Mouse (Mus musculus) ES-CJ7 (cell line): ENCODE results near the gene Jph3.

Experiments used
- DNase-seq: peaks from one replicate; pipeline ENCODE4 v3.0.0; 2011; ENCODE audit warnings: low read depth, low spot score

Jph3 gene

DNA sequence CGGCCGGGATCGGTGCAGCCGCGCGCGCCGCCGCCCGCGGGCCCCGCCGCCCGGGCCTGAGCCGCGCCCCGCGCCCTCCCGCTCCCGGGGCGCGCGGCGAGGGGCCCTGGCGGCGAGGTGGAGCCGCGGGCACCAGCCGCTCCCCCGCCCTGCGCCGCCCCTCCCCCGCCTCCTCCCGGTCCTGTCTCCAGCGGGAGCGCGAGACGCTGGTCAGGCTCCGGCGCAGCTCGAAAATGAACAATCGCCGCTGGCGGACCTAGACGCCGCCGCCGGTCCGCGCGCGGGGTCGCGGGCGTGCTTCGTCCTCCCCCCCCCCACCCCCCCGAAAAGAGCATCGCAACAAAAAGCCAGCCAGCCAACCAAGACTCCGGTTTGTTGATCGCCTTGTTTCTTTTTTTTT is 747 bp downstream of the Jph3 start:
- DNase-seq = no peak

DNA sequence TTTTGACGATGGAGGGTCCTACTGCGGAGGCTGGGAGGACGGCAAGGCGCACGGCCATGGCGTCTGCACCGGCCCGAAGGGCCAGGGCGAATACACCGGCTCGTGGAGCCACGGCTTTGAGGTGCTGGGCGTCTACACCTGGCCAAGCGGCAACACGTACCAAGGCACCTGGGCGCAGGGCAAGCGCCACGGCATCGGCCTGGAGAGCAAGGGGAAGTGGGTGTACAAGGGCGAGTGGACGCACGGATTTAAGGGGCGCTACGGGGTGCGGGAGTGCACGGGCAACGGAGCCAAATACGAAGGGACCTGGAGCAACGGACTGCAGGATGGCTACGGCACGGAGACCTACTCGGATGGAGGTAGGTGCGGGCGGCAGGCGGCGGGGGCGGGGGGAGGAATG is 1.2 kb downstream of the Jph3 start:
- no peak for DNase-seq

DNA sequence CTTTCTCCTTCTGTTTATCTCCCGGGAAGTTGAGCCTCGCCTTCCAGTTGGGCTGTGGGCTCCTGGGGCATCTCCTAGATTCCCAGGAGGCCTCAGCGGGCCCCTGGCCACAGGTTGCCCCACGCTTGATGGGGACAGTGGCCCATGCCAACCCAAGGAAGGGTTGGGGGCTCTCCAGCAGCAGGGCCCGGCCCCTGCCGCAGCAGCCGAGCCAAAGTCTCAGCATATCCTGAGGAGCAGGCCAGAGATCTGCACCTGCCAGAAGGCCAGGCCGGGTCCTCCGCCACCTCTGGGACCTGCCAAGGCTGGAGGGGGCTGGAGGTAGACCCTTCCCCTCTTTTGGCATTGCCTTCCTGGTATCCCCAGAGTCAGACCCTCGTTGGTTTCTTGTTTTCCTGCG is 1.6 kb downstream of the Jph3 start:
- no peak for DNase-seq

DNA sequence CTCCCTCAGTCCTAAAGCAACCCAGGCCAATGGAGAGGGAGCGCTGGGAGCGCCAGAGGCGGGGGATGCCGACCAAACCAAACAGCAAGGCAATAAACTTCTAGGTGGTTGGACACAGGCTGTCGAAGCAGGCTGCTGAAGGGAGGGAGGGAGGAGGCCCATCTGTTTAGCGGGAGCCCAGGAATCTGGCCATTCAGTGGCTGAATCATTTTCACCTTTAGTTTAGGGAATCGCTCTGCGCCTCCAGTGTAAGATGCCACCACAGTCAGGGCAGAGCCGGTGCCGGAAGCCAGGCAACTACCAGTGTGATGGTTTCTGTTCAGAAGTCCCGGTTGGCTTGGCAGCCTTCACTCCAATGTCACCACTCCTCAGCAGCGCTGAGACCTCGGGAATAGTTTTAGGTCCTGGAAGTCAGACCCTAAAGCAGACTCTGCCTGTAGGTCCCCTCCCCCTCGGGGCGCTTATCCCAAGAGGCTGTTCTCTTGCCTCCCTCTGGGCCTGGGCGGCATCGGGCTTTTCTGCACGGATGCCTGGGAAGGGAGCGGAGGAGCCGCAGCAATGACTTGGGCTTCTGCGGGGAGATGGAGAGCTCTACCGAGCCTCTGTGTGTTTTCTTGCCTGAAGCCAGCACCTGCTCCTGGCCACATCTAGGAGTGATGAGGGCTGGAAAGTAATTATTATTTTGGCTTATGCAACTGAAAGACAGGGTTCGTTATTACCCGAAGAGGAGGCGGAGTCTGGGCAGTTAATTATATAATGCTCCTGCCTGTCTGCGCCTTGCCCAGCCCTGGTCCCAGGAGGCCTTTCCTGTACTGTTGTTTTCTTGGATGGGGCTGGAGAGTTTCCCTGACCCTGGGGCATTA is 2.3 kb downstream of the Jph3 start:
- peak; percentile 38 for DNase-seq

DNA sequence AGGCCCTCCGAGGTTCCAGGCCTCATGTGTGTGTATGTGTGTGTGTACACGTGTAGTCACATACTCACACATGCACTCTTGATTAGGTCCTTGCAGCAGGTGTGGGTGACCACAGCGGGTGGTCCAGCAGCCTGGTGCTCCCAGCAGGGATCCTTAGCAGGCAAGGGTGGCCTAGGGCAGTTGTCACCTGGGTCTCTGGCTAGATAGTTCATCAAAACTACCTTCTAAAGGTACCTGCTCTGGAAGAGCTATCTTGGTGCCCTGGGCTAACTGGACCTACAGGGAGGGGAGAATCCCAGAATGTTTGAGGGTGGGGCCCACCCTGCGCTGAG is 2.9 kb downstream of the Jph3 start:
- DNase-seq = no peak

DNA sequence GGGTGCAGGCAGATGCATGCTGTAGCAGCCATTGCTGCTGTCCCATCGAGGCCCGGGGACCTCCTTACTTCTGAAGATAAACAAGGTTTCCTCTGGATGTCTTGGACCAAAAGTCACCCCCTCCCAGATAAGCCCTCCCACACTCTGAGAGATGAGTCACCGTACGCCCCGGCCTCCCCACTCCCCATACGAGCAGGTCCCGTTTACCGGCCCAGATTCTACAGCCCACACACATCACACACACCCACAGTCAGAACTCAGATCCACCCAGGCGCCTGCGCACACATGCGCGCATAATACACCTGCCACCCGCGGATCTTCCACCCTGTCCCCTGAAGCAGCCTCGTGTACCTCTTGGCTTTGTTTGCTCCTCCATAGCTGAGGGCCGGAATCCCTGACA is 4.8 kb downstream of the Jph3 start:
- DNase-seq = no peak

DNA sequence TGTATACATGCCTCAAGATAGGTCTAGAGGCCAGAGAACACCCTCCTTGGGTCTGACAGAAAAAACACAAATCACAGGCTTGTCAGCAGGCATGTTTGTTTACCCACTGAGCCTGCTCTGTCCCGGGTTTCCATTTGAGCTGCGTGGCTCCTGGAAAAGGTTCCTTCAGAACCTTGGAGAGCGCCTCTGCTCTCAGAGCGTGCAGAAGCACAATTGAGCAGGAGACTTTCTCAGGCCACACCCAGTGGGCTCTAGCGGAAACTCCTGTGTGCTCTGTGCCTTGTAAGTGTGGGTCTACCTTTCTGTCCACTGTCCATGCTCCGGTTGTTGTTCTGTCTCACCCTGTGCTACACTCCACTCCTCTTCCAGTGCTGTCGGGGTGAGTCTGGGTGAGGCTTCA is 6.8 kb downstream of the Jph3 start:
- DNase-seq = peak; percentile 87

DNA sequence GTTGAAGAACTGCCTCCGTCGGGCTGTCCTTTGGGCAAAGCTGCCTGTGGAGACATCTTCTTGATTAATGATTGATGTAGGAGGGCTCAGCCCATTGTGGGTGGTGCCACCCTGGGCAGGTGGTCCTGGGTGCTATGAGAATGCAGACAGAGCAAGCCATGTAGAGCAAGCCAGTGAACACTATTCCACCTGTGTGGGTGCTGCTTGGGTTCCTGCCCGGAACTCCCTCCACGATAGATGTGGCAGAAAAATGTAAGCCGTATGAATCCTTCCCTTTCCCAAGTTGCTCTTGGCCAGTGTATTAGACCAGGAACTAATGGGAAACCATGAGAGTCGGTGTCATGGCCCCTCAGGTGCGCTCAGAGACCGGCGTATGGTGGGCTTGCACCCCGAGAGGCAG is 11.3 kb downstream of the Jph3 start:
- DNase-seq = no peak

DNA sequence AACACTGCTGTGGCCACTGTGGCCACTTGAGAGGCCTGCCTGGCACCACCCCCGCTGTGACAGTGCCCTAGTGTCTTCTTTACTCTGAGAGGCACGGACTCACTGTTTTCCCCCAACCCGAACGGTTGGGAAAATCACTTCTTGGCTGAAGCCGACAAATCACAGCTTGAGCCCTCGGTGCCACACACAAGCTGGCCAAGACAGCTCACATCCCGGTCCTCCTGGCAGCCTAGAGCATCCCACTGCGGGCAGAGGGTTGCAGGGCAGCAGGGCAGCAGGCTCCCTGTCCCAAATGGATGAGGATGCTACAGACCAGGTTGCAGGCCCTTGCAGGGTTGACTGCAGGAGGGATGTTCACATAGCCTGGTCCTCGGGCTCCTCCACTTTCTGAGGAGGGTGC is 20.1 kb downstream of the Jph3 start:
- no peak for DNase-seq

DNA sequence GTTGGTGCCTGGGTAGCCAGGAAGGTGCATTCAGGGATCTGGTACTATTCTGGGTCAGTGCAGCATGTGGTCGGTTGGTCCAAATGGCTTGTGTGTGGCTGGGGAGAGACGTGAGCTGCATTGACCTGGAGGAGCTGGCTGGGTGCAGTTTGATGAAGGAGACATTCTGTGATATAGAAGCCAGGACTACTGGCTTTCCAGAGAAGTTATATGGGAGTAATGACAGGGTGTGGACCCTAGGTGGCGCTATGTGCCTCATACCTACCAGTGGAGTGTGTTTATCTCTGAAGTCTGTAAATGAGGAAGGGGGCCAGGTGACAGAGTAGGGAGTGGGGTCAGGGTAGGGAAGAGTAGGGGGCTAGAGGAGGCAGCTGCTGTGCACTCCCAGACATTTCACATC is 21.1 kb downstream of the Jph3 start:
- DNase-seq = peak; percentile 67

DNA sequence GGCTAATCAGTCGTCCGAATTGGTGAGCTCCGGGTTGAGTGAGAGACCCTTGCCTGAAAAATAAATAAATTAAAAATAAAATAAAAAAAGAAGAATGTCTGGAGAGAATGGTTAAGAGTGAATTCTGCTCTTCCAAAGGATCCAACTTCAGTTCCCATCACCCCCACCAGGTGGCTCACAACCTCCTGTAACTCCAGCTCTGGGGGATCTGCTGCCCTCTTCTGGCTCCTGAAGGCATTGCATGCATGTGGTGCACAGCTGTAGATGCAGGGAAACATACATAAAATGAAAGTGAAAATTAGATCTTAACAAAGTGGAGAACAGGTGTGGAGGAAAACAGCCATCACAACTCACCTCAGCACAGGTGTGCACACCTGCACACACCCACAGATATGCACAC is 22.0 kb downstream of the Jph3 start:
- peak; percentile 93 for DNase-seq

DNA sequence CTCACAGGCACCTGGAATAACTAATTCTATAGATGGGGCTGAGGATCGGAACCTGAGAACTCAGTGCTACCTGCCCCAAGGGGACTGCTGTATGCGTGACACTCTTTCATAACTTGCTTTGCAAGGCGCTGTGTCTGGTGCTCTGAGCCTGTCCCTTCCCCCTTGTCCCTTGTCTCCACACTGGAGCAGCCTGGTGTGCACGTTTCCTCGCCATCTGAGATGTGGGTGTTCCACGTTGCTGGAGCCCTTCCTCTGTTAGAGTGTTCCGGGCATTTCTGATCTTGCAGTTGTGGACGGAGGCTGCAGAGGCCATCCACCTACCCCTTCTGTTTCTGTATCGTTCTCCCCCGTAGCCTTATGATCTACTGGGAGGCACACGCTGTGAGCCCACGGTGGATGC is 29.0 kb downstream of the Jph3 start:
- no peak for DNase-seq

DNA sequence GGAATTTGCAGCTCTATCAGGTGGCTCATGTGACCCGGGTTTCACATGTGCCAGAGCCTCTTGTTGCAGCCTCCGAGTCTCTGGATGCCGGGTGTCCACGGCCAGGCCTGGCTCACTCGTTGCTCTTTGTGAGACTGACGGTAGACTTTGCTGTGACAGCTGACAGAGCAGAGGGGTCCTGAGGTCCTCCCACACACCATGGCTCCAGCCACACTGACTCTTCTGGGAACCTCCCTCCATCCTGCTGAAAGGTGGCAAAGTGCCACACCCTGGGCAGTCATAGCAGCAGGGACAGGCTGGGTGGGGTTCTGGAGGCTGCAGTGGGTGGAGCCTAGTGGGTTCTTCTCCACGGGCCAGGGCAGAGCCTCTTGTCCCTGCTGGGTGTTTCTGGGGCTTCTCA is 31.1 kb downstream of the Jph3 start:
- DNase-seq = no peak

DNA sequence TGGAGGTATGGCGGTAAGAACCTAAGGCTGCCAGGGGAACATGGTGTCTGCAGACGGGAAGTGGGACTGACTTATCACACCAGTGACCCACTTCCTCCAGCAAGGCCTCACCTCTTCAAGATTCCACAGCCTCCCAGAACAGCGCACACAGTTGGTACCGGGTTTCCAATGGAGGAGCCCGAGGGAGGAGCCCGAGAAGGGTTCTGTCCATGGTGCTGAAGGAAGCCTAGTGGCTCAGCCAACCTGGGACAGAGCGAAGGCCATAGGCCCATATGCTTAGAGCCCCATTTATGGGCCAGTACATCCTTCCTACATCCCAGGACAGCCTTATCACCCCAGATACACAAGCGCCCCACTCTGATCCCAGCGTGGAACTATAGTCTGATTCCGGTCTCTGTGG is 32.1 kb downstream of the Jph3 start:
- DNase-seq = peak; percentile 74

DNA sequence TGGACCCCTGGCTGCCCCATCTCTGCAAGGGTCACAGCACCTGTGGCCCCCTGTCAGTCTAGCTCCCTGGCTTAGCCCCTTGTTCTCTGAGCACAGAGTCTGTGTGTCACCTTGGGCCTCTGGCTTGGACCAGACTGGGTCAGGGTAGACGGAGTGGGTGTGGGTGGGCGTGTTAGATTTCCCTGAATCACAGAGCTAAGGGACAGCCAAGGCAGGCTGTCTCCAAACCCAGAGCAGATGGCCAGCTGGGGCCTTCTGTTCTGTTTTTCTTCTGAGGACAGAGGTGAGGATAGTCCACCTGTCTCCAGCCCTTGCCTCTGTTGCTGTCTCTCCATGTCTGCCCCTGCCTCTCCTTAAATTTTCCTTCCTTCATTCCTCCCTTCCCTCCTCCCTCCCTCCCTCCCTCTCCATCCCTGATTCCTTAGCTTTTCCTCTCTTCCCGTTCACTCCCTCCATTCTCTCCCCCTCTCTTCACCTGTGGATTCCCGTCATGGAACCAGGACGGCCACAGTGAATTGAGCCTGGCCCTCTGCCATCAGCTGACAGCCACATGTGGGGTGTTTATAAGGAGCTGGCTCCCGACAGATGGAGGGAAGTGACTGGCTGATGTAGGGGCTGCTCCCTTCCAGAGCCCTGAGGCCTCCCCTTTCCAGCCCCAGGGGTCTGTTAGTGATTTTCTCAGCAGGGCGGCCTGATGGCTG is 33.7 kb downstream of the Jph3 start:
- no peak for DNase-seq

DNA sequence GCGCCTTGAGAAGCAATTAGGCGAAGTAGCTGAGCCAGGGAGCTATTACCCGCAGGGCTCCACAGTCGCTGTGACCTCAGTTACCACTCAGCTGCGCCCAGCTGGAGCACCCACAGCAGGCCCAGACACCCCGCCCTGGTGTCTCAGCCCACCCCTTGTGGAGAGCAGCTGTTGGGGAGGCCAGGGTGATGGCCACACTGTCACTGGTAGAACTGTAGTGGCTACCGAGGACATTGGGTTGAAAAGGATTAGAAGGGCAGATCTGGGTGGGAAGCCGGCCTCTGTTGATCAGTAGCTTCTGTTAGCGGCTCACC is 34.2 kb downstream of the Jph3 start:
- DNase-seq = no peak

DNA sequence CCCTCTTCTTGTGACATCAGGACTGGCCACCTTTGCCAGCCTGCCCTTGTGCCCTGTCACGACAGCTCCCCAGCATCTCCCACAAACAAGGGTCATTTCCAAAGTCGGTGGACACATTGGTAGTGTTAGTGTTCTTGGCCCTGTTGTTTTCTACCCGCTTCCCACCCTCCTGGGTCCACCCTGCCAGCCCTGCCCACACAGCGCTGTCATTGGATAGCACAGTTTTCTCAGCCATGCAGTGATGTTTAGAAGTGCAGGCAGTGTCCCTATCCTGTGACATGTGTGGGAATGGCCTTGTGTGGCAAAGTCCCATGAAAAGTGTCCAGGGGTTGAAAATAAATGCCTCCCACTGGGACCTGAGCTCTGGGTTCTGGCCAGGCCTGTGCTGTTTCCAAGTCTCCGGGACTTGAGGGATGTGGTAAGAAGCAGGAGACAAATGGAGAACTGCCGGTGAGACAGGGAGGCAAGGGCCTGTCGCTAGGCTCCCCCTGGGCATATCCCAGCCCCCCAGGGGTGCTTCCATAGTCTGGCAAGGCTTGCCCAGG is 36.2 kb downstream of the Jph3 start:
- DNase-seq = no peak

DNA sequence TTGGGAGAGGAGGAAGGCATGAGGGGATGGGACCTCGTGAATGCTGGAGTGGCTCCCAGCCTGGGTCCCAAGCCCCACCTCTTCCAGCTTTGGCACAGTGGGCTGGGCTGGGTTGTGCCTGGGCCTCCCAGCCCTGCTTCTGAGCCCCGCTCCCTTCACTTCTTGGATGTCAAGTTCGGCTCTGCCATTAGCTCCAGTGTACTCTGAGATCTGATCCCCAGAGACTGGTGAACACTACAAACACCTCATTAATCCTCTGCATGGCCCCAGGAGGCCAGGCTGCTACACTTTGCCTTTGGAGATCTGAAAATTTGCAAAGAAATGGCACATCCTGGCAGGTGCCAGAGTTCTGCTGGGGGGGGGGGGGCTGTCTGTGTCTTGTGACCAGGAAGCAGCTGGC is 39.7 kb downstream of the Jph3 start:
- no peak for DNase-seq

DNA sequence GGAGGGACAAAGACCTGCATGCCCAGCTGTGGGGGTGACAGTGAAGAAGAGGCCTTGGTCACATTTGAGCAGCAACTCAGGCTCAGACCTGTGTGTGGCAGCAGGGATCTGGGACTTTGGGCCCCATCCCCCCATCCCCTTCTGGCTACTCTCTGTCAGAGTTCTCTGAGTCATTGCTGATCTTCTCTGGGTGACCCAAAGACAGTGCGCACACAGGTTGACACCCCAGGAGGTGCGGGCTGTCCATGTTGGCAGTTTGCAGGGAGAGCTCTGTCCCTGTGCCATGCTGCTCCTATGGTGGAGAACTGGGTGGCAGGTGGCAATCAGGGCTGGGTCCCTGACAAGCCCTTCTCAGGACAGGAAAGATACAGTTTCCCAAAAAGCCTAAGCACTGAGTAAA is 40.2 kb downstream of the Jph3 start:
- no peak for DNase-seq

DNA sequence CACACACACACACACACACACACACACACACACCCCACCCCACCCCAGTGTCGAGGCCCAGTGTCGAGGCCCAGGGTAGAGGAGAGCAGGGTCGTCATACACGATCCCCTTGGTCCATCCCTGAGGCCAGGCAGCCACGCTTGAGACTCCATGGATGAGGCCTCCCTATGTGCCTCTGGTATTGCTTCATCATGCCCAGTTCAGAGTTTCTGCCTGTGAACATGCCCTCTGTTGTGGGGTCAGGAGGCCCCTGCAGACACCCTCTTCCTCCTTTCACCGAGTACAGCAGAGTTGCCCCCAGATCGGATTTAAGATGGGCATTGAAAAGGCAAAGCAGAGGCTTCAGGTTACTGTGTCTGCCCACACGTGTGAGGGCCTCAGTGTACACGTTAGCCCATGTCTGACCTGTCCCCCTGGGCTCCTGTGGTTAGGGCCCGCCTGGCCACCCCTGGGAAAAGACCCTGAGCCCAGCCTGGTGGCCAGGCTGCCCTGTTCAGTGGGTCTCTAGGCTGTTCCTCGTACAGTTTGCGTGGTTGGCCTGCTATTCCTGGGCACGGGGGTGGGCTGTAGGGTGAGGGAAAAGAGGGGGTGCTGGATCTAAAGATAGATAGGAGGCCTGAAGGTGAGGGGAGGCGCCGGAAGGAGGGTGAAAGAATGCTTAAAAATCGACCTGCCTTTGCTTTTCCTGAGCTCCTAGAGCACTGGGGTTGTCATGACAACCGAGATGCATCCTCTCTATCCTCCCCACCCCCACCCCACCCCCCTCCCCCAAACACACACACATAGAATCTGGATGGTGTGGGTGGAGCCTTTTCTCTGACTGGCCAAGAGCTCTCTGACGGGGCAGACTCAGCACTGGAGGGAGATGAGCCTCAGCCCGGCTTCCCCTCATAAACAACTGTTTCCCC is 41.7 kb downstream of the Jph3 start:
- peak; percentile 63 for DNase-seq

DNA sequence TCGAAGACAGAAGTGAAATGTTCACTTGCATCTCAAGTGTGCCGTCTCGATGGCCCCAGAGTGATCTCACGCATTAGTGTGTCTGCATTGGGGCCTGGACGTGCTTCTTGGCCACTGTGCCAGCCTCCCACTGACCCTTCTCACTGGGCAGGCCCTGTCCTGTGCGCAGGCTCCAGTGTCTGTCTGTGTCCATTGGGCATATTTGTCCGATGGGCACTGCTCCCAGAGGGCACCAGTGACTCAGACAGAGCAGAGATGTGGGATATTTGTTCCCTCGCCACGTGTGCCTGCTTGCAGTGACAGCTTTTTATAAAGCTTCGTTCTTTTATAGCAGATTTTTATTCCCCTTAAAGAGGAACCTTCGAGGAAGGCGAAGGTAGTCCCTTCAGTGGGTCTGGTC is 44.5 kb downstream of the Jph3 start:
- DNase-seq = no peak

DNA sequence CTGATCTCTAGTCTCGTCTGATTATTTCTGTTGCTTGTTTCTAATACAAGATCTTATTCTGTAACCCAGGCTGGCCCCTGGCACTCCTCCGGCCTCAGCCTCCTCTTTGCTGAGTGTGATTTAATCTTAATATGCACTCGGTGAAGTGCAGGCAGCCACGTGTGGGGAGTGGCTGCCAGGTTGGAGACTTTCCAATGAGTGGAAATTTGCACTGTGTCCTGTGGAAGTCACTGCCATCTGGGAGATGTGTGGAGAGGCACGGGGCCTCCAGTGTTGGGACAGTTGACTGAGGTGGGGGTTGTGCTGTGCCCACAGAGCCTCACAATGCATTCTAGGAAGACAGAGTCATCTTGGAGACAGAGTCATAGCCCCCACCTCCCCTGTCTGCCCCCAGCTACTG is 53.1 kb downstream of the Jph3 start:
- DNase-seq = no peak
